Mouse (Mus musculus): ENCODE data around the gene Slc35a3.

- TF ChIP-seq GATA1 (IDR thresholded peaks at IDR 0.05; ENCODE audit: borderline replicate concordance, low read length) = no peak
- no peak for TF ChIP-seq FLI1 (IDR thresholded peaks at IDR 0.05; ENCODE audit: low read length)
Observed at GRCm38 (mm10) chr3:116642373-116642772, 70.3 kb downstream of the Slc35a3 start.
